Mouse (Mus musculus): Measurements from ENCODE around the gene Pkd1l1. TPM values are rescaled to one million over a fixed set of nuclear protein-coding genes. Genes with fewer than 3 reads are reported as not detected.

The Pkd1l1 gene
- total RNA-seq, 2 experiments from 2014 or later: not detected

GRCm38 (mm10) chr11:8948871-8949270 is 24.2 kb downstream of the Pkd1l1 start:
- intact Hi-C loops (cut with DNase I; ENCODE audit: low total_unique reads): no loop called here
- no peak for DNase-seq

- DNase-seq: no peak
- intact Hi-C loops (cut with DNase I; ENCODE audit: low total_unique reads): no loop called here
These were observed 29.0 kb downstream of the Pkd1l1 start for GRCm38 (mm10) chr11:8944114-8944513.

GRCm38 (mm10) chr11:8942446-8942845 is 30.6 kb downstream of the Pkd1l1 start:
- intact Hi-C loops (cut with DNase I; ENCODE audit: low total_unique reads): no loop called here
- DNase-seq: no peak

DNA sequence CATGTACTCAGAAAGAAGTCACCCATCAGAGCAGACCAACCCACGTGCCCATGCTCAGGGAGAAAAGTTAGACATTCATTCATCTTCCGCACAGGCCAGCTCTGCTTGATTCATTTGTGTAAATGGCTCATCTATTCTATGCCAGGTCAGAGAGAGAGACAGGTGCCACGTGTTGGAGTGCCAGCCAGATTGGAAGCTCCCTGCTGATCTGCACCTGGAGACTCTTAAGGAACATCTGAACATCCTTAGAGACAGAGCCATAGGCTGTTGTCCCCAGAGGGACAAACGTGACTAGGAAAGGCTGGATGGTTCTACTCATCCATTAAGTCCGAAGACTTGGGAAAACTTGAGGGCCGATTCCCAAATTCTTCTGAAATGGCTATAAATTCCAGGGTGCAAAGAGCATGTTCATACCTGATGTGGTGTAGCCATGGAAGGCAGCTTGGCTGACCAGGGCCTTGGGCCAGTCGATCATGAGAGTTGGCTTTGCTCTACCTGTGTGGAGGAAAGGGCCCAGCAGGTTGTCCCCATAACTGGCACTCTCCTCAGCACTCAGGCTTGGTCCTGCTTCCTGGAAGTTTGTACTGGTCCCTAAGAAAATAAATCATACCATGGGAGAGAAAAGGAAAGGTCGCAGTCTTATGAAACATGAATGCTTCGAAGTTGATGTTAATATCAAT is 36.5 kb downstream of the Pkd1l1 start:
- no peak for DNase-seq
- intact Hi-C loops (cut with DNase I; ENCODE audit: low total_unique reads): no loop called here

DNA sequence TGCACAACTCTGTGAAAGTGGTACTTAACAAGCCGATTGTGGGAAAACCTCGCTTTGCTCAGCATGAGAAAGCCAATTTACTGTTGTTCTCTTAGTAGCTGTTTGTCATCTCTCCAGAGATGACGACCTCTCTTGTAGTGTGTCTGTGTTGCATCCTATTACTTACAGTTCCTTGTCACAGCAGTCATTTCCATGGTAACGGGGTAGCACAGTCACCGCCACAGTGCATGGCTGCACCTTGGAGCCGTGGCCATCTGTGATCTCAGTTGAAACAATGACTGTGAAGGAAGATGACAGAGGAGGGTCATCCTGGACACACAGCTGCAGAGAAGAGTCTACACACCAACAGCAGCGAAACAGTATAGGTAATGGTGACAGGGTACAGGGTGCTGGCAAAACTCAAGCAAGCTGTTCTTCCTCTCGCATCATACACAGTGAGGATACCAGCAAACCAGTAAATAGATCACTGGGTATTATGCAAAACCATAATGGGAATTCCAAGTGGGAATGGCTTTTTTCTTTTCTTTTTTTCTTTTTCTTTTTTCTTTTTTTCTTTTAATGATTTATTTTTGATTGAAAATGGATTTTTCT is 56.9 kb downstream of the Pkd1l1 start:
- intact Hi-C loops (cut with DNase I; ENCODE audit: low total_unique reads): no loop called here

DNA sequence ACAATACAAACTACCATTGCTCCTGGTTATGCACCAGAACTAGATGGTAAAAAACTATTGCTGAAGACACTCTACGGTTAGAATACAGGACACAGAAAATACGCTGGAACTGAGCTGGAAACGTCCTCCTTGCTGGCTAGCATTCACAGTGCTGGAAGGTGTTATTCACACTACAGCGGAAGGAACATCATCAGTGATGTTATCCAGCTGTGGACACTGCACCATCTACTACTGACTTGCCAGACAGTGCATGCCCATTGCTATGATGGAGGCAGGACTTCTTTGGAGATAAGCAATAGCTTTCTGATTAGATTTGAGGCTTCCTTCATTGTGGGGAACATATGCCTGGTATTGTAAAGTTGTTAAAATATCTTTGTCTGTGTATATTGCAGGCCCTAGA is 90.3 kb downstream of the Pkd1l1 start:
- DNase-seq: no peak
- intact Hi-C loops (cut with DNase I; ENCODE audit: low total_unique reads): no loop called here

More for the DNA sequence above, 56.9 kb downstream of the Pkd1l1 start:
- DNase-seq: no peak

DNA sequence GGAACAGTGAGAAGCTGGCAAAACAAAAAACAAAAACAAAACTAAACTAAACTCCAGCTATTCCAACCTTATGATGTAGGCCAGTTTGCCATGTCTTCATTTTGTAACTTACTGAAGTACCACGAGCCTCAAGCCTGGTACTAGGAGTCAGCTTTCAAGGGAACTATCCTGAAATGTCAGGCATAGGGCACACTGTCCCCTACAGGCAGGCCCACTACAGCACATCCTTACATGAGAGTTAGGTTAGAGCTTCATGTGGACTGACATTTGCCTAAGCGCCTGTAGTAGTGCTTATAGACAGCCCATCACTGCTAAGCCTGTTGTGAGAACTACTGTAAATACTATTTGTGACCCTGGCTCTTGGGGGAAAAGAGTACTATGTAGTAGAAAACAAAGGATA is 91.5 kb downstream of the Pkd1l1 start:
- intact Hi-C loops (cut with DNase I; ENCODE audit: low total_unique reads): no loop called here
- DNase-seq: no peak

GRCm38 (mm10) chr11:8870115-8870514 is 103.0 kb downstream of the Pkd1l1 start:
- no peak for DNase-seq
- intact Hi-C loops (cut with DNase I; ENCODE audit: low total_unique reads): no loop called here

- no peak for DNase-seq
- intact Hi-C loops (cut with DNase I; ENCODE audit: low total_unique reads): loop anchor here (10.0 kb wide), 1 partner anchor 441 kb away; no protein-coding TSS in a partner anchor
These were observed 107.0 kb downstream of the Pkd1l1 start for GRCm38 (mm10) chr11:8866021-8866420.

GRCm38 (mm10) chr11:8863955-8864675 is 109.0 kb downstream of the Pkd1l1 start:
- intact Hi-C loops (cut with DNase I; ENCODE audit: low total_unique reads): loop anchor here (10.0 kb wide), 1 partner anchor 439 kb away; no protein-coding TSS in a partner anchor
- DNase-seq: no peak

GRCm38 (mm10) chr11:8862426-8862825 is 110.6 kb downstream of the Pkd1l1 start:
- intact Hi-C loops (cut with DNase I; ENCODE audit: low total_unique reads): loop anchor here (10.0 kb wide), 1 partner anchor 438 kb away; no protein-coding TSS in a partner anchor
- no peak for DNase-seq

DNA sequence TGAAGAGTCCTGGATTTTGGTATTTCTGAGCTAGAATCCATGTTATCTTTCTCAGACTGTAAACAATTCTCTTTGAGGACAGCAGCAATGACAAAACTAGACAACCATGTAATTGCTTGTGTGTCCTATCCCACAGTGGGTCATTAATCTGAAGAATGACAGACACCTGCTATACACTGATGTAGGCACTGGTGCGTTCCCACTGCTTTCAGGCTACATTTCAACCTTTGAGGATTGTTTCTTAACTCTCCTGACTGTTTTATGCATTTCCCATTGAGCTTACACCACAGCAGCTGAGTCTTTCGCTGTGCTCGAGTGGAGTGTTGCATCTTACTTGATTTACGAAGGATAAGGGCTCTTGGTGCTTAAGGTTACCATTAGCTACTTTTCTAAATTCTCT is 111.1 kb downstream of the Pkd1l1 start:
- no peak for DNase-seq
- intact Hi-C loops (cut with DNase I; ENCODE audit: low total_unique reads): loop anchor here (10.0 kb wide), 1 partner anchor 437 kb away; no protein-coding TSS in a partner anchor

GRCm38 (mm10) chr11:8860878-8861277 is 112.2 kb downstream of the Pkd1l1 start:
- intact Hi-C loops (cut with DNase I; ENCODE audit: low total_unique reads): loop anchor here (10.0 kb wide), 1 partner anchor 436 kb away; no protein-coding TSS in a partner anchor
- DNase-seq: no peak

DNA sequence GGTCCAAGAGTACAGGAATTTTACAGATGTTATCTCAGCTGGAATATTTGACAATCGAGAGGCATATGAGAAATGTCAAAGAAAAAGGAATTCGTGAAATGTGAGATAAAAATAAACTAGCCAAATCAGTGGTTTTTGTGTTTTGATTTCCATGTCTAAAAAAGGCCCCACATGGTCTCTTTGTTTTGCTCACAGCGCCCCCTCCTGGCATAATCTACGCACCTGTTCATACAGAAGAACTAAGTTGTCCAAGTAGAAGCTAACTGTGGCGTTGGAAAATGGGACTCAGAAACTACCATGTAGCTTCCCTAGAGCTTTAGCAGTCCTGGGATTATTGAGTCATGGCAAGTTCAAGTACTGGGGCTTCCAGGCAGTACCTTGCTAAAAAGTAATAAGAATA is 113.2 kb downstream of the Pkd1l1 start:
- intact Hi-C loops (cut with DNase I; ENCODE audit: low total_unique reads): loop anchor here (2.0 to 10.0 kb wide), 3 partner anchors 325 to 1675 kb away; partner anchors contain the start of gene Gm11985
- DNase-seq: peak; percentile 76

- intact Hi-C loops (cut with DNase I; ENCODE audit: low total_unique reads): loop anchor here (2.0 to 10.0 kb wide), 2 partner anchors 324 to 1674 kb away; partner anchors contain the start of gene Gm11985
These were observed 114.0 kb downstream of the Pkd1l1 start for GRCm38 (mm10) chr11:8859041-8859440.

DNA sequence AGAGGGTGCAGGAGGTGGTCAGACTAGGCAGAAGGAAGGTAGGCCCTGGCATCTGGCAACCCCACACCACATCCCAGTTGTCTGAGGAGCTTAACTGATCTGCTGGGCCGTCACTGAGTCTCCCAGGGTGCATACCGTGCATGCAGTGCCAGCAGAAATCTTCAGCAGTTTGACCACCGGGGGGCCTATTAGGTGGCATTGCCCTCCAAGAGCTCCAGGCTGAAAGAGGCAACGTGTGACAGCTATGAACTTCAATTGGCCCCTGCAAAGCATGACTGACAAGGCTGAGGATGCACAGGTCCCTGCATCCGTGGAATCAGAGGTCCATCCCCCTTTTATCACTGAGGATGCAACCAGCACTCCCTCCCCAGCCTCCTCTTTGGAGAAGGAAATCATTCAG is 116.9 kb downstream of the Pkd1l1 start:
- DNase-seq: no peak
- intact Hi-C loops (cut with DNase I; ENCODE audit: low total_unique reads): loop anchor here (10.0 kb wide), 1 partner anchor 1671 kb away; the partner anchor contains the start of gene Gm11985

More at GRCm38 (mm10) chr11:8859041-8859440, 114.0 kb downstream of the Pkd1l1 start:
- no peak for DNase-seq

- DNase-seq: no peak
- intact Hi-C loops (cut with DNase I; ENCODE audit: low total_unique reads): no loop called here
These were observed 125.0 kb downstream of the Pkd1l1 start for GRCm38 (mm10) chr11:8848049-8848448.

DNA sequence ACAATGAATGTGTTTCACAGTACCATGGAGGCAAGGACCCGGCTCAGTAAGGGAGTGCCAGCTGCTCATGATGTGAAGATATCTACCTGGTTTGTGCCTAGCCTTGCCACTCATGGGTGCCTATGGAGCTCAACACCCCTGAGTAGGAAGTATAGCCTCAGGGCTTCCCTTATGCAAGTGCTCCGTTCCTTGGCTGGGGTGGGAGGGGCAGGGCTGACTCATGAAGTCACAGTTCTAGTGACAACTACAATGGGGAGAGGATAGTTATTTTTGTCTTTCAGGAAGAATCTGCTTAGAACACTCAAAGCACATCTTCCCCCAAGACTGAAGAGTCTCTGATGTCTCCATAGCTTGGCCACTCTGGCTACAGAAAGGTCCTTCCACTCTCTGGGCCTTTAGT is 125.4 kb downstream of the Pkd1l1 start:
- intact Hi-C loops (cut with DNase I; ENCODE audit: low total_unique reads): no loop called here
- no peak for DNase-seq

- no peak for DNase-seq
- intact Hi-C loops (cut with DNase I; ENCODE audit: low total_unique reads): no loop called here
These were observed 136.9 kb downstream of the Pkd1l1 start for GRCm38 (mm10) chr11:8836176-8836575.

DNA sequence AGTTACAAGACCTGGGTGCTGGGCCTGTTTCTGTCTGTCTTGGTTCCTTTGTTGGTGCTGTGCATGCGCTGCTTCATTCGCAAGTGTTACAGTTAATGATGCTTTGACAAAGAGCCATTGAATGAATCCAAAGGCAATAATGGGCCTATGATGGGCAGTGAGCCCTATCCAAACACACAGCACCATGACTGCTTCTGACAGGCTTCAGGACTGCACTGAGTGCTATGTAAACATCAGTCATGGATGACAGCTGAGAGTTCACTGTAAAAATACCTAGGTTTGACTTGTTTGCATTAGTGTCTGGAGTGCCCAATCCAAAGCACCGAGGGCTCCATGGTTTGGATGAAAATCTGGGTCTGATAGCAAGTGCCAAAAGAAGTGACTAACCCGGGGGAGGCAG is 138.9 kb downstream of the Pkd1l1 start:
- intact Hi-C loops (cut with DNase I; ENCODE audit: low total_unique reads): no loop called here
- DNase-seq: no peak
